Mouse (Mus musculus): ENCODE data around the gene Srsf2. TPM values are rescaled to one million over a fixed set of nuclear protein-coding genes. Genes with fewer than 3 reads are reported as not detected.
"Not testable (repeated sequence)": the region's sequence is repeated elsewhere in the genome, so short reads cannot be mapped to it uniquely, and the experiment has no call there.

Srsf2 gene
- polyA plus RNA-seq (2016; fragmentation: Nextera tagmentation; extraction: Ambion mirVana): 818 and 839 TPM in 2 replicates

GRCm38 (mm10) chr11:116852891-116853511 is at the start of gene Srsf2:
Gene Srsf2 (minus strand): TSS chr11:116853094.
- peak; percentile 98 for DNase-seq (ENCODE audit: low spot score)
- H3K36me3 ChIP-seq: peaks cover 44% of the 10 kb centered on the region
- no peaks in the 10 kb centered on the region for H3K9me3 ChIP-seq
- under 1% methylated on average over 74 of the region's 74 CpGs for WGBS
- H3K4me3 ChIP-seq: peak within 1 kb of the TSS; percentile 89
- H3K27ac ChIP-seq: peak within 1 kb of the TSS; percentile 99
- H3K27me3 ChIP-seq (ENCODE audit: insufficient read depth, poor library complexity, severe bottlenecking): no peaks in the 10 kb centered on the region
- peaks cover 28% of the 10 kb centered on the region for H3K4me1 ChIP-seq (replicated peaks)

- not testable (repeated sequence) for H3K36me3 ChIP-seq; H3K27ac ChIP-seq; H3K4me3 ChIP-seq; DNase-seq (ENCODE audit: low spot score); H3K9me3 ChIP-seq
- Histone ChIP-seq H3K27me3 (ENCODE audit: insufficient read depth, poor library complexity, severe bottlenecking) (peaks cover 62% of the 10 kb centered on the region), H3K4me1 (replicated peaks) (peaks cover 28% of the 10 kb centered on the region)
- 89% methylated on average over 10 of the region's 10 CpGs for WGBS
These were observed 49.7 kb upstream of the Srsf2 start for GRCm38 (mm10) chr11:116902588-116902987.

GRCm38 (mm10) chr11:116899247-116899646 is 46.4 kb upstream of the Srsf2 start:
- Histone ChIP-seq H3K27me3 (ENCODE audit: insufficient read depth, poor library complexity, severe bottlenecking) (peaks cover 31% of the 10 kb centered on the region), H3K9me3 (no peaks in the 10 kb centered on the region), H3K4me1 (replicated peaks) (peaks cover 13% of the 10 kb centered on the region), H3K4me3 (no peak overlapping the region), H3K27ac (no peak overlapping the region), H3K36me3 (no peaks in the 10 kb centered on the region)
- 93% methylated on average over 12 of the region's 12 CpGs for WGBS
- no peak for DNase-seq (ENCODE audit: low spot score)

GRCm38 (mm10) chr11:116895402-116895801 is 42.5 kb upstream of the Srsf2 start:
- 50% methylated on average over 3 of the region's 3 CpGs for WGBS
- no peak overlapping the region for H3K27ac ChIP-seq
- no peaks in the 10 kb centered on the region for H3K9me3 ChIP-seq
- H3K27me3 ChIP-seq (ENCODE audit: insufficient read depth, poor library complexity, severe bottlenecking): 0 out of 2 replicates have a peak, but pooled peaks cover 7% of the 10 kb centered on the region
- H3K4me3 ChIP-seq: no peak overlapping the region
- H3K36me3 ChIP-seq: no peaks in the 10 kb centered on the region
- H3K4me1 ChIP-seq (replicated peaks): peaks cover 14% of the 10 kb centered on the region
- DNase-seq (ENCODE audit: low spot score): no peak

- WGBS: 81% methylated on average over 19 of the region's 19 CpGs
- DNase-seq (ENCODE audit: low spot score): no peak
- peak overlapping the region; percentile 13; the same call in 1 of the 2 replicates for H3K27ac ChIP-seq
- 0 out of 2 replicates have a peak, but pooled peaks cover 6% of the 10 kb centered on the region for H3K27me3 ChIP-seq (ENCODE audit: insufficient read depth, poor library complexity, severe bottlenecking)
- no peaks in the 10 kb centered on the region for H3K36me3 ChIP-seq
- no peak overlapping the region for H3K4me3 ChIP-seq
- H3K9me3 ChIP-seq: no peaks in the 10 kb centered on the region
- H3K4me1 ChIP-seq (replicated peaks): peaks cover 18% of the 10 kb centered on the region
These were observed 40.9 kb upstream of the Srsf2 start for GRCm38 (mm10) chr11:116893532-116894442.

GRCm38 (mm10) chr11:116887136-116887535 is 34.2 kb upstream of the Srsf2 start:
- Histone ChIP-seq H3K4me1 (replicated peaks) (peaks cover 17% of the 10 kb centered on the region), H3K4me3 (no peak overlapping the region), H3K9me3 (no peaks in the 10 kb centered on the region), H3K27me3 (ENCODE audit: insufficient read depth, poor library complexity, severe bottlenecking) (peaks cover 34% of the 10 kb centered on the region), H3K36me3 (no peaks in the 10 kb centered on the region), H3K27ac (no peak overlapping the region)
- DNase-seq (ENCODE audit: low spot score): no peak
- WGBS: 53% methylated on average over 5 of the region's 5 CpGs

- peak; percentile 88 for DNase-seq (ENCODE audit: low spot score)
- peak overlapping the region; percentile 66; the same call in 1 of the 2 replicates for H3K27ac ChIP-seq
- H3K36me3 ChIP-seq: no peaks in the 10 kb centered on the region
- 4% methylated on average over 28 of the region's 28 CpGs for WGBS
- peaks cover 13% of the 10 kb centered on the region for H3K4me1 ChIP-seq (replicated peaks)
- peaks cover 34% of the 10 kb centered on the region for H3K27me3 ChIP-seq (ENCODE audit: insufficient read depth, poor library complexity, severe bottlenecking)
- H3K9me3 ChIP-seq: no peaks in the 10 kb centered on the region
- H3K4me3 ChIP-seq: peak overlapping the region; percentile 31
These were observed 32.6 kb upstream of the Srsf2 start for GRCm38 (mm10) chr11:116885275-116886151.

GRCm38 (mm10) chr11:116884061-116884460 is 31.2 kb upstream of the Srsf2 start:
- Histone ChIP-seq H3K27ac (no peak overlapping the region), H3K4me1 (replicated peaks) (peaks cover 8% of the 10 kb centered on the region), H3K9me3 (no peaks in the 10 kb centered on the region), H3K36me3 (no peaks in the 10 kb centered on the region), H3K4me3 (no peak overlapping the region), H3K27me3 (ENCODE audit: insufficient read depth, poor library complexity, severe bottlenecking) (peaks cover 34% of the 10 kb centered on the region)
- no peak for DNase-seq (ENCODE audit: low spot score)
- 87% methylated on average over 6 of the region's 6 CpGs for WGBS

- peaks cover 28% of the 10 kb centered on the region for H3K27me3 ChIP-seq (ENCODE audit: insufficient read depth, poor library complexity, severe bottlenecking)
- no peaks in the 10 kb centered on the region for H3K9me3 ChIP-seq
- H3K27ac ChIP-seq: no peak overlapping the region
- no peaks in the 10 kb centered on the region for H3K36me3 ChIP-seq
- peaks cover 8% of the 10 kb centered on the region for H3K4me1 ChIP-seq (replicated peaks)
- no peak for DNase-seq (ENCODE audit: low spot score)
- 88% methylated on average over 10 of the region's 10 CpGs for WGBS
- no peak overlapping the region for H3K4me3 ChIP-seq
These were observed 29.6 kb upstream of the Srsf2 start for GRCm38 (mm10) chr11:116882446-116882845.

- Histone ChIP-seq H3K4me3 (no peak overlapping the region), H3K4me1 (replicated peaks) (peaks cover 8% of the 10 kb centered on the region), H3K27ac (no peak overlapping the region), H3K27me3 (ENCODE audit: insufficient read depth, poor library complexity, severe bottlenecking) (peaks cover 19% of the 10 kb centered on the region), H3K36me3 (no peaks in the 10 kb centered on the region), H3K9me3 (no peaks in the 10 kb centered on the region)
- no peak for DNase-seq (ENCODE audit: low spot score)
- 77% methylated on average over 5 of the region's 5 CpGs for WGBS
These were observed 28.5 kb upstream of the Srsf2 start for GRCm38 (mm10) chr11:116881440-116881839.

- Histone ChIP-seq H3K36me3 (no peaks in the 10 kb centered on the region), H3K4me3 (no peak overlapping the region), H3K4me1 (replicated peaks) (peaks cover 6% of the 10 kb centered on the region), H3K27me3 (ENCODE audit: insufficient read depth, poor library complexity, severe bottlenecking) (peaks cover 13% of the 10 kb centered on the region), H3K27ac (no peak overlapping the region), H3K9me3 (no peaks in the 10 kb centered on the region)
- no peak for DNase-seq (ENCODE audit: low spot score)
- 64% methylated on average over 7 of the region's 7 CpGs for WGBS
These were observed 27.9 kb upstream of the Srsf2 start for GRCm38 (mm10) chr11:116880839-116881238.

GRCm38 (mm10) chr11:116878454-116878853 is 25.6 kb upstream of the Srsf2 start:
- Histone ChIP-seq H3K4me1 (replicated peaks) (no peaks in the 10 kb centered on the region), H3K4me3 (no peak overlapping the region), H3K9me3 (no peaks in the 10 kb centered on the region), H3K36me3 (peaks cover 17% of the 10 kb centered on the region), H3K27ac (no peak overlapping the region), H3K27me3 (ENCODE audit: insufficient read depth, poor library complexity, severe bottlenecking) (no peaks in the 10 kb centered on the region)
- WGBS: 95% methylated on average over 8 of the region's 8 CpGs
- DNase-seq (ENCODE audit: low spot score): no peak
